Mouse (Mus musculus) megakaryocyte, embryonic 14.5 days (primary cell): ENCODE measurements around the gene Ccdc110.

Experiments
- FLI1 ChIP-seq: IDR thresholded peaks from 2 replicates; pipeline ENCODE4 v1.6.1; 2012; ENCODE audit warnings: low read length, inconsistent platforms, mixed read lengths
- GATA1 ChIP-seq: IDR thresholded peaks from 3 replicates; pipeline ENCODE4 v1.6.1; 2012; ENCODE audit warnings: mixed read lengths, low read length, inconsistent platforms, borderline replicate concordance

DNA sequence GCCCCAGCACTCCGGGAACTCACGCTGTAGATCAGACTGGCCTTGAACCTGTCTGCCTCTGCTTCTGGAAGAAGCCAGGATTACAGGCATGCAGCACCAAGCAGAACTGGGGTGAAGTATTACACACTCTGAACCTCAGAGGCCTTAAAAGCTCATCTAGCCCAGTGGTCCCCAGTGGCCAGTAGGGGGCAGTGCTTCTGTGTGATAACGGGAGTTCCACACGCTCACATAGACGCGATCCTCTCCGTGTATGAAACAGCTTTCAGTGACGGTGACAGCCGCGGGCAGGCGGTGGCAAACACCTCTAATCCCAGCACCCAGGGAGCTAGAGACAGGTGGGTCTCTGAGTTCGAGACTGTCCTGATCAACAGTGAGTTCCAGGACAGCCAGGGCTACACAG, 36.5 kb downstream of the Ccdc110 start:
- TF ChIP-seq GATA1 (no peak), FLI1 (no peak)
